Mouse (Mus musculus) liver, adult 2 months (tissue): ENCODE results near the gene Gm20388. TPM values are rescaled to one million over a fixed set of nuclear protein-coding genes. Genes with fewer than 3 reads are reported as not detected.

ENCODE experiments used
- DNase-seq: peaks from one replicate; pipeline ENCODE4 v3.0.0-alpha.2; 2011; ENCODE audit warnings: low read depth, low spot score; ENCODE audit errors: extremely low read depth
- H3K27ac ChIP-seq: fragments of 200-500 bp; replicated peaks from 2 replicates; pipeline ENCODE4 v1.5.1; 2012; ENCODE audit warnings: low read depth, mild to moderate bottlenecking, control low read depth, inconsistent platforms, low read length; ENCODE audit not compliant: insufficient read depth
- H3K27me3 ChIP-seq: fragments of 200-500 bp; 2 replicates; pipeline ENCODE4 v1.6.1; 2012; ENCODE audit warnings: mild to moderate bottlenecking, moderate library complexity, low read length, inconsistent platforms; ENCODE audit not compliant: control insufficient read depth, insufficient read depth
- H3K36me3 ChIP-seq: fragments of 200-500 bp; 2 replicates; pipeline ENCODE4 v1.6.1; 2012; ENCODE audit warnings: low read length, inconsistent platforms; ENCODE audit not compliant: control insufficient read depth, insufficient read depth
- H3K4me1 ChIP-seq: fragments of 200-500 bp; 2 replicates; pipeline ENCODE4 v1.6.1; 2011; ENCODE audit warnings: low read length; ENCODE audit not compliant: control insufficient read depth, insufficient read depth
- H3K4me3 ChIP-seq: fragments of 200-500 bp; 2 replicates; pipeline ENCODE4 v1.5.1; 2011; ENCODE audit warnings: low read depth, mild to moderate bottlenecking, control low read depth, low read length, moderate library complexity; ENCODE audit not compliant: insufficient read depth
- H3K79me2 ChIP-seq: fragments of 200-500 bp; 2 replicates; pipeline ENCODE4 v1.6.1; 2012; ENCODE audit warnings: inconsistent platforms, mild to moderate bottlenecking, low read length, moderate library complexity; ENCODE audit not compliant: control insufficient read depth, insufficient read depth
- H3K9ac ChIP-seq: fragments of 200-500 bp; 2 replicates; pipeline ENCODE4 v1.6.1; 2012; ENCODE audit warnings: low read depth, mild to moderate bottlenecking, control low read depth, inconsistent platforms, low read length
- CTCF ChIP-seq: fragments of 200-500 bp; IDR thresholded peaks from 2 replicates; pipeline ENCODE4 v1.5.1; 2011; ENCODE audit warnings: low read depth, low read length, control low read depth
- POLR2A ChIP-seq: fragments of 200-500 bp; IDR thresholded peaks from 2 replicates; pipeline ENCODE4 v1.6.1; 2011; ENCODE audit warnings: low read length, control low read depth; ENCODE audit not compliant: insufficient read depth; ENCODE audit errors: extremely low read depth
- WGBS: fragments of 180-500 bp; shearing (Covaris S2); methylation state at CpG from one replicate; pipeline ENCODE4 v1.1.7; 2018; 5-methylcytosine and 5-hydroxymethylcytosine counted together
- polyA plus RNA-seq: library from polyadenylated mRNA; depleted of rRNA; stranded (reverse); fragments of >200 nt; gene quantifications from 2 replicates; pipeline ENCODE4 v1.2.3, GENCODE M21; 2012
- total RNA-seq: library from RNA; depleted of rRNA; stranded (reverse); fragments of >200 nt; gene quantifications from 2 replicates; pipeline ENCODE4 v1.2.3, GENCODE M21; 2014

Gm20388 gene
- total and polyA plus RNA-seq, 2 experiments, result 6.4 to 19.9 TPM

DNA sequence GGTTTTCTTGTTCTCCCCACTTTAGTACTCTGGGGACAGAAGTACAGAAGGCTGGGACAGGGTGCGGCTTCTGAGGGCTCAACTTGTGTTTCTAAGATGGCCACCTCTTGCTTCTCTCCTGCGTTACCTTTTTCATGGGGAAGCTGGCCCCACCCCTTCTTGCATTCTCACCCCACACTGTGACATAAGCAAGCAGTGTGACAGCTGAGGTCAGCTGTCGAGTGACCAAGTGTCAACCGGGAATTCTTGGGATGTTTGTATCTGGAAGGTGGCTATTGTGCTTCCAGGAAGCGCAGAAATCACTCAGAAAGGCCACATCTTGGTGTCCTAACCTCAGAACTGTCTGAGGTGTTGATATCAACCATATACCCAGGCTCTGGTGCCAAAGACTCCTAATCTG is 1257.4 kb downstream of the Gm20388 start:
- H3K4me1 ChIP-seq, result no peaks in the 10 kb centered on the region; the same call in 1 of the 2 replicates
- H3K9ac ChIP-seq, result no peak overlapping the region
- no peak overlapping the region for H3K27ac ChIP-seq
- no peak for DNase-seq
- no peaks in the 10 kb centered on the region for H3K36me3 ChIP-seq
- no peak for TF ChIP-seq POLR2A
- no peak for TF ChIP-seq CTCF
- H3K79me2 ChIP-seq, result no peaks in the 10 kb centered on the region
- WGBS, result 59% methylated on average over 5 of the region's 5 CpGs
- H3K27me3 ChIP-seq, result no peaks in the 10 kb centered on the region
- H3K4me3 ChIP-seq, result no peak overlapping the region

DNA sequence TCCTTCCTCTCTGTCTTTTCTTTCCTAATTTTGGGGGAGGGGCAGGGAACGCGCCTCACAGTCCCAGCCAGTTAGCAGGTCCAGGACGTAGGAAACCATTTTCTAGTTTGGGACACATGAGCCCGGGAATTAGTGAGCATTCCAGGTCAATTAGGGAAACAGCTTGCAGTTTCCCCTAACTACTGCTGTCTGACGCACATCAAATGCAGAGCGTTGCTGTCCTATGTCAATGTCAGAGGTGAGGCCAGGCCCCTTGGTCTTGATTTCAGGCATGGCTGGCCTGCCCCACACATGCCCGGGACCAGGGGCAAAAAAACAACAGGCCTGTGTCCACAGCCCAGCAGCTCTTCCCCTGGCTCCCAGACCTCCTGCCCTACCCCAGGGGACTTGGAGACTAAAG is 1259.5 kb downstream of the Gm20388 start:
- H3K4me3 ChIP-seq, result no peak overlapping the region
- TF ChIP-seq CTCF (no peak), POLR2A (no peak)
- H3K27me3 ChIP-seq, result no peaks in the 10 kb centered on the region
- H3K9ac ChIP-seq, result no peak overlapping the region
- 59% methylated on average over 7 of the region's 7 CpGs for WGBS
- no peaks in the 10 kb centered on the region for H3K36me3 ChIP-seq
- no peak overlapping the region for H3K27ac ChIP-seq
- no peaks in the 10 kb centered on the region for H3K4me1 ChIP-seq
- DNase-seq, result no peak
- H3K79me2 ChIP-seq, result no peaks in the 10 kb centered on the region

DNA sequence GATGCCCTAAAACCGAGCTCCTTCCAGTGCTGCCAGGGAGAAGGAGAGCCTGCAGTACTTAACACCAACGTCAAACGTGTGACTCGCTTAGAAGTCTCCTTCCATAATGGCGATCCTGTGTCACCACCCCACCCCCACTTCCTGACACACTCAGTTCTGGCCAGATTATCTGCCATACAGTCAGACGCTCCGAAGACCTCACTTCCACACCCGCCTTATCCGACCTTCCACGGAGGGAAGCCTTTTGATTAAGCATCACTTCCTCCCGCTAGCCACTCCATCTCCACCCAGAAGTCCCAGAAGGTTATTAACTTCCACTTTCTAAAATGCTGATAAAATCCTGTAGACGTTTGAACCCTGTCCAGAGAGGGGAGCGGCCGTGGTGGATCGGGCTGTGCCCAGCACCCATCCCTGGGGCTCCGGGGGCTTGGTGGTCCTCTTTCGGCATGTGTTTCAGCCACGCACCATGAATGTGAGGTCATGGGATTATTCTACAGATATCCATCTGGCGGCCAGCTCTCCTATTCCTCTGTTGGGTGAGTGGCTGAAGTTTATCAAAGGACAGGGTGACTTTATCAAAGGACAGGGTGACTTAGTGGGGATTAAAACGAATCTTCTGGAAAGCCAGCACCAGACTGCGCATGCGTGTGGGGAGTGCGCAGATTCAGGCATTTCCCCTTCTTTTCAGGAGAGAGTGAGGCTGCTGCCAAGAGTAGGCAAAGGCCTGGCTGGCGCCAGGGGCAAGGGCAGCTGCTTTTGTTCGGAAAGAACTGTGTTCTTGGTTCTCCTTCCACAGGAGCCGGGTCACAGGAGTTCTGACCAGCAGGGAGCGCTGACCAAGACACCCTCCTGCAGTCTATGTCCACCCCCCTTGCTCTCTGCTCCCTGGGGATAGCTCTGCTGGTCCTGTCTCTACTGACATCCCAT is 1260.2 kb downstream of the Gm20388 start:
- WGBS, result 56% methylated on average over 27 of the region's 27 CpGs
- H3K36me3 ChIP-seq, result no peaks in the 10 kb centered on the region
- H3K4me3 ChIP-seq, result peak overlapping the region; percentile 11; the same call in 1 of the 2 replicates
- no peaks in the 10 kb centered on the region for H3K79me2 ChIP-seq
- DNase-seq, result peak; percentile 5
- no peak for TF ChIP-seq CTCF
- H3K27ac ChIP-seq, result 0 out of 2 replicates have a peak overlapping the region, but pooled peaks have one; percentile 5
- no peaks in the 10 kb centered on the region for H3K4me1 ChIP-seq
- no peak overlapping the region for H3K9ac ChIP-seq
- H3K27me3 ChIP-seq, result no peaks in the 10 kb centered on the region

DNA sequence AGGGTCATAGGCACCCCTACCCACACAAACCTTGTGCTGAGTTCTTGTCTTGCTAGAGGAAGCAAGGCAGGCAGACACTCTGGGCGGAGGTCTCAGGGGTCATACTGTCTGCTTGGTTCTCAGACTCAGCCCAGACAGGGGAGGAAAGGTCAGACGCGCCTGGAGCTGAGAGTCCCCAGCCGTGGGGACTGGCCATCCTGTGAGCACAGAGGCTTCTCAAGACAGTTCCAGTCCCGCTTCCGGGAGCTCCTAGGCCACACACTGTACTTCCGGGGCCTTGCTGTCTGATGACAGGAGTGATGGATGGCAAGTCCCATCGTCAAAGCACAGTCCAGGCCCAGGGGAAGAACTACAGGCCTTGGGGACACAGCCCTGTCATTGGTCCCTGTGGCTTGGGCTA is 1261.9 kb downstream of the Gm20388 start:
- H3K9ac ChIP-seq, result no peak overlapping the region
- H3K79me2 ChIP-seq, result no peaks in the 10 kb centered on the region
- no peak for DNase-seq
- H3K4me1 ChIP-seq, result no peaks in the 10 kb centered on the region
- H3K27ac ChIP-seq, result no peak overlapping the region
- no peaks in the 10 kb centered on the region; the same call in 1 of the 2 replicates for H3K27me3 ChIP-seq
- no peaks in the 10 kb centered on the region for H3K36me3 ChIP-seq
- no peak overlapping the region for H3K4me3 ChIP-seq
- 81% methylated on average over 8 of the region's 8 CpGs for WGBS
- no peak for TF ChIP-seq CTCF
- TF ChIP-seq POLR2A, result no peak

DNA sequence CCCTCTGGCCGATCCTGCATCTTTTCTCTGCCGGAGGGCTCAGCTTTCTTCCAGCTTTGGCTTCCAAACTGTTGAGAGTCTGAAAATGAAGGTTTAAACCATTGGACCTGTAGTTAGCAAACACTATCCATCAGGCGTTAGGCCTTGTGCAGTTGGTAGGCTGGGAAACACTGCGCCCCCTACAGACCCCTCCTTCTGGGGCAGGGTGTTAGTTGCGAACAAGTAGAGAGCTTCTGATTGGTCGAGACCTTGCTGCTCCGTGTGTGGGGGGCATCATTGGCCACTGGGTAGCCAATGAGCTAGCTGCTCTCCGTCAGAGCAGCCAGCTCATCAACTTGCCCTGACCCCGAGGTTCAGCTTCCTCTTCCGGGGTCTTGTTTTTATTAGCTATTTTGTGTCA is 1263.5 kb downstream of the Gm20388 start:
- Histone ChIP-seq H3K27ac (no peak overlapping the region), H3K36me3 (no peaks in the 10 kb centered on the region), H3K4me1 (no peaks in the 10 kb centered on the region), H3K79me2 (no peaks in the 10 kb centered on the region), H3K4me3 (no peak overlapping the region), H3K27me3 (no peaks in the 10 kb centered on the region; the same call in 1 of the 2 replicates), H3K9ac (no peak overlapping the region)
- no peak for TF ChIP-seq POLR2A
- TF ChIP-seq CTCF, result no peak
- no peak for DNase-seq
- WGBS, result 68% methylated on average over 10 of the region's 10 CpGs
